Mouse (Mus musculus): ENCODE data around the gene Sipa1. TPM values are rescaled to one million over a fixed set of nuclear protein-coding genes. Genes with fewer than 3 reads are reported as not detected.

The Sipa1 gene
- total RNA-seq (2012; rRNA removed), result 6.2 and 7.6 TPM in 2 replicates
- 10 to 100 TPM in 1 of 2 experiments, not detected in 1; 15.5 TPM for polyA plus RNA-seq (2012; ENCODE audit: insufficient read depth in 1 of 2, insufficient read length in 2 of 2, low read depth in 1 of 2, low replicate concordance in 2 of 2, missing spikeins in 1 of 2)

DNA sequence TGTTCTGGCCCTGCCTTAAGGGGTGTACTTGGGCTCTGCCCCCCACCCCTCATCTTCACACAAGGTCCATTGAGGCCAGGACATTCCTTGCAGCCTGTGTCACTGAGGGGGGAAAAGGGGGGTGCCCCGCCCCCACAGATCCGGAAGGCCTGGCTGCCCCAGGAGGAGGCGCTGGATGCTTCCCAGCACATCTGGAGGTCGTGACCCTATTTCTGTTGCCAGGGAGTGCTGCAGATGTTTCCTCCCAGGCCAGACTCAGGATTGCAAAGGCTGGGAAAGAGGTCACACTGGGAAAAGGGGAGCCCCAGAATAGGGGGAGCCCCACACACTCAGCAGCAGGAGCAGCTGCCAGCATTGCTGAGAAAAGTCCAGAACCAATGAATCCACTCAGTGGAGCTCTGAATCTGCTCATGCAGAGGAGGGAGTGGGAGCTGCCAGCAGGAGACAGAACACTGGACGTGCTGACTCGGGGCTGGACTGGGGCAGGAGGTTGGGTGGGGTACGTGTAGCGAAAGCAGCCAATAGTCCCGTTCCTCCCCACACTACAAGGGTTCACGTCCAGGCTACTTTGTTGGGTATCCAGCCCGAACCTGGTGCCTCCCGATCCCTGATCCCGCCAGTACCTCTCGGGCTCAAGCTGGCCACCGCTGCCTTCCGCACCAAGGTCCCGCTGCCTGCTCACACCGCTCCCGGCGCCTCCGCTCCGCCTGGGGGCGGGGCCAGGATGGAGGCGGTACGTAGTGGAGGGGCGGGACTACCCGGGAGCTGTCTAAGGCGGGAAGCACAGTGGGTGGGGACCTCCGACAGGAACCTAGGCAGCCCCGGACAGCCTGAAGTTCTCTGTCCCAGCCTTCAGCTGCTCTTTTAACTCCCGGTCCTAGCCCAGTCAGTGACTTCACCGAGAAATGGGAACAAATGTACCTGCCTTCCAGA, at the start of gene Sipa1:
Gene Sipa1 (minus strand): TSS at position 727 of the 933 bp plus-strand sequence.
- peak; percentile 95 for DNase-seq (ENCODE audit: low read depth, low spot score)
- peak within 1 kb of the TSS; percentile 65 to 69 for H3K4me3 ChIP-seq (ENCODE audit: control insufficient read depth in 1 of 2, insufficient read depth in 1 of 2, low read depth in 2 of 2, low read length in 2 of 2)
- H3K27me3 ChIP-seq (ENCODE audit: control insufficient read depth in 1 of 2, insufficient read depth in 2 of 2, low read length in 2 of 2), result no peaks in the 10 kb centered on the region
- H3K9ac ChIP-seq (ENCODE audit: control insufficient read depth, low read depth, low read length, poor library complexity, severe bottlenecking), result peak within 1 kb of the TSS; percentile 74
- H3K36me3 ChIP-seq (ENCODE audit: control insufficient read depth in 1 of 2, insufficient read depth in 2 of 2, low read length in 2 of 2), result peaks cover 0 to 21% of the 10 kb centered on the region in 2 experiments; a peak in 2 of 4 replicates
- H3K27ac ChIP-seq (ENCODE audit: control insufficient read depth, low read depth, low read length), result peak within 1 kb of the TSS; percentile 90
- peaks cover 1 to 34% of the 10 kb centered on the region in 2 experiments; a peak in 3 of 4 replicates for H3K4me1 ChIP-seq (ENCODE audit: control insufficient read depth in 1 of 2, insufficient read depth in 2 of 2, low read length in 2 of 2)
- H3K9me3 ChIP-seq (replicated peaks; ENCODE audit: insufficient read depth, low read length), result no peaks in the 10 kb centered on the region
- H3K79me2 ChIP-seq (ENCODE audit: control insufficient read depth, insufficient read depth, low read length, poor library complexity), result no peaks in the 10 kb centered on the region; the same call in 1 of the 2 replicates
- TF ChIP-seq POLR2A (IDR thresholded peaks at IDR 0.05; ENCODE audit: control insufficient read depth in 1 of 2, insufficient read depth in 1 of 2, low read depth in 1 of 2, low read length in 2 of 2, poor library complexity in 1 of 2) (peak; percentile 58 to 78; a peak in 2 of 4 replicates), GABPA (IDR thresholded peaks at IDR 0.05; ENCODE audit: low read depth, low read length) (no peak), MYB (IDR thresholded peaks at IDR 0.05; ENCODE audit: low read depth, low read length) (no peak), EP300 (IDR thresholded peaks at IDR 0.05; ENCODE audit: low read depth in 1 of 2, low read length in 2 of 2) (no peak), RAD21 (IDR thresholded peaks at IDR 0.05; ENCODE audit: low read depth, low read length) (no peak), CTCF (IDR thresholded peaks at IDR 0.05 in 2 of 3, conservative IDR thresholded peaks at IDR 0.05 in 1 of 3; ENCODE audit: control insufficient read depth in 1 of 3, insufficient read depth in 1 of 3, low read depth in 2 of 3, low read length in 3 of 3, poor library complexity in 1 of 3, severe bottlenecking in 1 of 3) (no peak), MAX (IDR thresholded peaks at IDR 0.05; ENCODE audit: low read length) (no peak), RCOR1 (IDR thresholded peaks at IDR 0.05; ENCODE audit: low read depth, low read length) (no peak), CHD1 (IDR thresholded peaks at IDR 0.05; ENCODE audit: low read depth, low read length) (no peak), MYC (IDR thresholded peaks at IDR 0.05; ENCODE audit: low read depth, low read length) (no peak), USF1 (IDR thresholded peaks at IDR 0.05; ENCODE audit: low read depth, low read length) (no peak), MAZ (IDR thresholded peaks at IDR 0.05; ENCODE audit: low read depth, low read length) (no peak), ETS1 (IDR thresholded peaks at IDR 0.05; ENCODE audit: low read depth, low read length) (no peak), GATA1 (IDR thresholded peaks at IDR 0.05; ENCODE audit: low read depth, low read length) (no peak), CHD2 (IDR thresholded peaks at IDR 0.05; ENCODE audit: low read length) (no peak), BHLHE40 (IDR thresholded peaks at IDR 0.05; ENCODE audit: borderline replicate concordance, low read depth, low read length) (no peak), TCF12 (IDR thresholded peaks at IDR 0.05; ENCODE audit: low read depth, low read length) (peak; percentile 8; the same call in 1 of the 2 replicates), ZNF384 (IDR thresholded peaks at IDR 0.05; ENCODE audit: low read depth, low read length) (no peak), POLR2AphosphoS5 (IDR thresholded peaks at IDR 0.05; ENCODE audit: borderline replicate concordance, low read depth, low read length) (no peak), ELF1 (IDR thresholded peaks at IDR 0.05; ENCODE audit: low read depth, low read length) (no peak), USF2 (IDR thresholded peaks at IDR 0.05; ENCODE audit: borderline replicate concordance in 1 of 2, insufficient read depth in 1 of 2, low read depth in 1 of 2, low read length in 2 of 2) (no peak), POLR2AphosphoS2 (IDR thresholded peaks at IDR 0.05; ENCODE audit: low read length) (peak; percentile 91), MAFK (IDR thresholded peaks at IDR 0.05; ENCODE audit: borderline replicate concordance, low read depth, low read length) (no peak), UBTF (IDR thresholded peaks at IDR 0.05; ENCODE audit: borderline replicate concordance, insufficient read depth, low read depth, low read length) (no peak), E2F4 (IDR thresholded peaks at IDR 0.05; ENCODE audit: borderline replicate concordance, low read depth, low read length) (peak; percentile 34; the same call in 1 of the 2 replicates), MEF2A (IDR thresholded peaks at IDR 0.05; ENCODE audit: extremely low read depth, insufficient replicate concordance, low read depth, low read length, poor library complexity, severe bottlenecking) (no peak), ZKSCAN1 (IDR thresholded peaks at IDR 0.05; ENCODE audit: low read depth, low read length) (no peak), TAL1 (IDR thresholded peaks at IDR 0.05; ENCODE audit: low read length) (no peak), TBP (IDR thresholded peaks at IDR 0.05; ENCODE audit: low read depth, low read length) (peak; percentile 11; the same call in 1 of the 2 replicates), NELFE (IDR thresholded peaks at IDR 0.05; ENCODE audit: low read depth, low read length) (peak; percentile 65), HCFC1 (IDR thresholded peaks at IDR 0.05; ENCODE audit: low read depth, low read length) (no peak), KAT2A (conservative IDR thresholded peaks at IDR 0.05; ENCODE audit: low read depth, low read length) (no peak), NRF1 (IDR thresholded peaks at IDR 0.05; ENCODE audit: insufficient read depth, low read depth, low read length, poor library complexity, severe bottlenecking) (no peak), ZC3H11A (IDR thresholded peaks at IDR 0.05; ENCODE audit: low read depth, low read length) (no peak)

Measured in MEL (cell line).